Mouse (Mus musculus) CH12.LX (cell line): ENCODE results near the gene Entpd1. TPM values are rescaled to one million over a fixed set of nuclear protein-coding genes. Genes with fewer than 3 reads are reported as not detected.

Experiments
- DNase-seq: peaks from one replicate; pipeline ENCODE4 v3.0.0-alpha.2; 2013; ENCODE audit errors: extremely low read depth
- H3K27ac ChIP-seq: 2 replicates; pipeline ENCODE4 v1.5.1; 2012; ENCODE audit warnings: low read depth, mild to moderate bottlenecking, control low read depth, moderate library complexity; ENCODE audit not compliant: insufficient read depth
- H3K27me3 ChIP-seq: replicated peaks from 2 replicates; pipeline ENCODE3; 2012; ENCODE audit warnings: inconsistent platforms
- H3K36me3 ChIP-seq, 2 experiments: replicated peaks in 1 of 2; 2 replicates each; pipeline versions ENCODE3 to v1.6.1; 2012; ENCODE audit warnings: inconsistent platforms in 1 of 2, low read length in 1 of 2, mild to moderate bottlenecking in 1 of 2, mixed read lengths in 1 of 2, moderate library complexity in 1 of 2; ENCODE audit not compliant: control insufficient read depth in 1 of 2, insufficient read depth in 1 of 2
- H3K4me1 ChIP-seq, 2 experiments: 2 replicates each; pipeline ENCODE4 v1.6.1; 2012; ENCODE audit warnings: inconsistent platforms in 1 of 2, moderate library complexity in 1 of 2; ENCODE audit not compliant: insufficient read depth in 2 of 2, control insufficient read depth in 1 of 2
- H3K4me2 ChIP-seq: 2 replicates; pipeline ENCODE4 v1.6.1; 2012; ENCODE audit warnings: low read depth, mild to moderate bottlenecking, control low read depth; ENCODE audit not compliant: poor library complexity, insufficient read depth, severe bottlenecking
- H3K4me3 ChIP-seq, 3 experiments: fragments of 150-350 bp in 1 of 3; sonication (generic) in 1 of 3; replicated peaks in 1 of 3; 2 replicates each; pipeline versions ENCODE3 to v1.5.1; 2011 to 2012; ENCODE audit warnings: low read depth in 2 of 3, low read length in 2 of 3, mild to moderate bottlenecking in 2 of 3, moderate library complexity in 2 of 3, control low read depth in 1 of 3, improper control_type of control experiment in 1 of 3, inconsistent platforms in 1 of 3, mixed read lengths in 1 of 3; ENCODE audit not compliant: poor library complexity in 1 of 3
- H3K79me2 ChIP-seq: replicated peaks from 2 replicates; pipeline ENCODE4 v1.6.1; 2012; ENCODE audit warnings: mild to moderate bottlenecking, moderate library complexity; ENCODE audit not compliant: control insufficient read depth, poor library complexity, insufficient read depth, severe bottlenecking; ENCODE audit errors: extremely low read depth
- H3K9ac ChIP-seq: 2 replicates; pipeline ENCODE4 v1.6.1; 2012; ENCODE audit warnings: low read depth, mild to moderate bottlenecking, control low read depth, moderate library complexity; ENCODE audit not compliant: insufficient read depth
- H3K9me3 ChIP-seq: replicated peaks from 2 replicates; pipeline ENCODE3; 2012; ENCODE audit warnings: low read length, inconsistent platforms, mixed read lengths
- CHD1 ChIP-seq: IDR thresholded peaks from 2 replicates; pipeline ENCODE4 v1.6.1; 2012; ENCODE audit warnings: low read depth, low read length, improper control_type of control experiment, inconsistent platforms
- CTCF ChIP-seq, 2 experiments: IDR thresholded peaks in 1 of 2; conservative IDR thresholded peaks in 1 of 2; 2 replicates each; pipeline ENCODE4 v1.5.1; 2011 to 2012; ENCODE audit warnings: low read depth in 2 of 2, low read length in 2 of 2, improper control_type of control experiment in 1 of 2, inconsistent platforms in 1 of 2, mild to moderate bottlenecking in 1 of 2, moderate library complexity in 1 of 2
- EP300 ChIP-seq: IDR thresholded peaks from 2 replicates; pipeline ENCODE4 v1.6.1; 2011; ENCODE audit warnings: low read length, improper control_type of control experiment
- ETS1 ChIP-seq: conservative IDR thresholded peaks from 2 replicates; pipeline ENCODE4 v1.6.1; 2012; ENCODE audit warnings: low read depth, mild to moderate bottlenecking, inconsistent platforms, low read length, improper control_type of control experiment, moderate library complexity
- GABPA ChIP-seq: IDR thresholded peaks from 2 replicates; pipeline ENCODE4 v1.6.1; 2012; ENCODE audit warnings: low read depth, low read length, improper control_type of control experiment, inconsistent platforms; ENCODE audit not compliant: insufficient replicate concordance
- HCFC1 ChIP-seq: IDR thresholded peaks from 2 replicates; pipeline ENCODE4 v1.6.1; 2012; ENCODE audit warnings: low read depth, mild to moderate bottlenecking, inconsistent platforms, low read length, improper control_type of control experiment
- IRF4 ChIP-seq: IDR thresholded peaks from 2 replicates; pipeline ENCODE4 v1.6.1; 2014; ENCODE audit warnings: low read depth, mild to moderate bottlenecking, inconsistent platforms, low read length, improper control_type of control experiment
- JUND ChIP-seq: conservative IDR thresholded peaks from 2 replicates; pipeline ENCODE4 v1.6.1; 2011; ENCODE audit warnings: low read depth, low read length, improper control_type of control experiment
- KAT2A ChIP-seq: IDR thresholded peaks from 2 replicates; pipeline ENCODE4 v1.6.1; 2012; ENCODE audit warnings: low read length, improper control_type of control experiment, inconsistent platforms; ENCODE audit not compliant: insufficient replicate concordance
- MAFK ChIP-seq: IDR thresholded peaks from 2 replicates; pipeline ENCODE4 v1.6.1; 2011; ENCODE audit warnings: low read length, improper control_type of control experiment; ENCODE audit not compliant: insufficient replicate concordance
- MXI1 ChIP-seq: IDR thresholded peaks from 2 replicates; pipeline ENCODE4 v1.6.1; 2011; ENCODE audit warnings: mild to moderate bottlenecking, low read depth, low read length, improper control_type of control experiment
- MYC ChIP-seq: IDR thresholded peaks from 2 replicates; pipeline ENCODE4 v1.6.1; 2011; ENCODE audit warnings: low read depth, mild to moderate bottlenecking, improper control_type of control experiment, low read length
- PAX5 ChIP-seq: IDR thresholded peaks from 2 replicates; pipeline ENCODE4 v1.6.1; 2012; ENCODE audit warnings: low read length, inconsistent platforms, mixed read lengths
- POLR2A ChIP-seq: IDR thresholded peaks from 2 replicates; pipeline ENCODE4 v1.6.1; 2011; ENCODE audit warnings: low read depth, mild to moderate bottlenecking, improper control_type of control experiment, low read length
- POLR2AphosphoS2 ChIP-seq: IDR thresholded peaks from 2 replicates; pipeline ENCODE4 v1.6.1; 2011; ENCODE audit warnings: low read depth, low read length, improper control_type of control experiment
- RCOR1 ChIP-seq: conservative IDR thresholded peaks from 2 replicates; pipeline ENCODE4 v1.6.1; 2012; ENCODE audit warnings: low read depth, mild to moderate bottlenecking, inconsistent platforms, low read length, improper control_type of control experiment
- TBP ChIP-seq: conservative IDR thresholded peaks from 2 replicates; pipeline ENCODE4 v1.6.1; 2011; ENCODE audit warnings: low read depth, low read length, improper control_type of control experiment
- TCF12 ChIP-seq: IDR thresholded peaks from 2 replicates; pipeline ENCODE4 v1.6.1; 2014; ENCODE audit warnings: low read depth, mild to moderate bottlenecking, inconsistent platforms, low read length, improper control_type of control experiment
- USF2 ChIP-seq: conservative IDR thresholded peaks from 2 replicates; pipeline ENCODE4 v1.6.1; 2011; ENCODE audit warnings: low read depth, low read length, improper control_type of control experiment
- ZC3H11A ChIP-seq: IDR thresholded peaks from 2 replicates; pipeline ENCODE4 v1.6.1; 2012; ENCODE audit warnings: low read depth, mild to moderate bottlenecking, inconsistent platforms, low read length, improper control_type of control experiment
- ZMIZ1 ChIP-seq: IDR thresholded peaks from 2 replicates; pipeline ENCODE4 v1.6.1; 2012; ENCODE audit warnings: low read depth, mild to moderate bottlenecking, inconsistent platforms, low read length, improper control_type of control experiment
- ZNF384 ChIP-seq: IDR thresholded peaks from 2 replicates; pipeline ENCODE4 v1.6.1; 2012; ENCODE audit warnings: low read depth, low read length, improper control_type of control experiment, inconsistent platforms
- dilution Hi-C: fragments of 300-500 bp; cut with MboI; formaldehyde crosslinking; loops from 2 replicates; pipeline ENCODE4 v1.14.3; 2020; ENCODE audit warnings: low sequenced_read_pairs; ENCODE audit not compliant: extremely low pct_unique_long_range_greater_than_20kb, extremely low pct_ligation_motif_present
- in situ Hi-C: fragments of 300-500 bp; cut with MboI; formaldehyde crosslinking; loops from 3 replicates; pipeline ENCODE4 v1.14.3; 2019; ENCODE audit warnings: low sequenced_read_pairs, low pct_ligation_motif_present, low pct_unique_long_range_greater_than_20kb, mixed read lengths
- polyA plus RNA-seq: library from polyadenylated mRNA; unstranded; fragments of >175 nt; gene quantifications from 2 replicates; pipeline ENCODE4 v1.2.1, GENCODE M21; 2012; ENCODE audit warnings: low read depth; ENCODE audit not compliant: insufficient read length
- total RNA-seq, 2 experiments: library from RNA; depleted of rRNA; stranded (reverse); fragments of 300-350 nt in 1 of 2; fragments of >200 nt in 1 of 2; gene quantifications; 2 replicates each; pipeline ENCODE4 v1.2.3; 2012 to 2014

Gene Entpd1
- total and polyA plus RNA-seq, 3 experiments = 14.7 to 21.2 (median 19.5) TPM

DNA sequence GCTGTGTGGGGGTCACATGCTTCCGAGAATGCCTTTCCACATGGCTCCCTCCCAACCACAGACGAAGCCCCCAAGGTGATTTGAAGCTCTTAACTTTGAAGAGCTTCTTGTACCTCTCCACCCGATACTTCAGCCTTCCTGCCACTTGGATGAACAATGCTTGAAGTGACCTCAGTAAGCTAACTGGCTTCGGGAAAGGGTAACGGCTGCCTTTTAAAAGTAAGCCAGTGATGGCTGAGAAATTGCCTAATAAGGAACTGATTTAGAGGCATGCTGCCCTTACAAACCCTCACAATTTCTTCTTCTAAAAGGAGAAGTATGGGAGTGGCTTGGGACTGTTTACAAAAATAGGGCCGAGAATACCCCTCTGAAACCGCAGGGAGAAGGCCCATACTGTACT is 81.0 kb downstream of the Entpd1 start:
- TF ChIP-seq CTCF (conservative IDR thresholded peaks at IDR 0.05 in 1 of 2, IDR thresholded peaks at IDR 0.05 in 1 of 2; ENCODE audit: low read depth in 2 of 2, low read length in 2 of 2) = no peak
- no peak for TF ChIP-seq CHD1
- TF ChIP-seq ZNF384 = no peak
- TF ChIP-seq USF2 = no peak
- TF ChIP-seq POLR2A = no peak
- TF ChIP-seq ZMIZ1 = no peak
- no peak for TF ChIP-seq PAX5
- no peak for TF ChIP-seq JUND
- TF ChIP-seq MXI1 = no peak
- no peak for TF ChIP-seq MAFK
- TF ChIP-seq TBP = no peak
- TF ChIP-seq HCFC1 = no peak
- TF ChIP-seq POLR2AphosphoS2 = no peak
- no peak for TF ChIP-seq RCOR1
- TF ChIP-seq ETS1 = no peak
- no peak for TF ChIP-seq EP300
- TF ChIP-seq ZC3H11A = no peak
- no peak for TF ChIP-seq GABPA
- TF ChIP-seq IRF4 = no peak
- TF ChIP-seq, all 38 proteins: peak for 0
- dilution Hi-C loops (no loop called here), in situ Hi-C loops (no loop called here)
- no peak for DNase-seq
- H3K36me3 ChIP-seq = peaks cover 9 to 49% of the 10 kb centered on the region in 2 experiments
- H3K9me3 ChIP-seq = no peaks in the 10 kb centered on the region
- H3K4me3 ChIP-seq = no peak overlapping the region
- no peak overlapping the region for H3K4me2 ChIP-seq
- H3K27me3 ChIP-seq = no peaks in the 10 kb centered on the region
- H3K79me2 ChIP-seq = no peaks in the 10 kb centered on the region
- peaks cover 5 to 26% of the 10 kb centered on the region in 2 experiments; a peak in 3 of 4 replicates for H3K4me1 ChIP-seq
- H3K27ac ChIP-seq = no peak overlapping the region
- H3K9ac ChIP-seq = no peak overlapping the region

DNA sequence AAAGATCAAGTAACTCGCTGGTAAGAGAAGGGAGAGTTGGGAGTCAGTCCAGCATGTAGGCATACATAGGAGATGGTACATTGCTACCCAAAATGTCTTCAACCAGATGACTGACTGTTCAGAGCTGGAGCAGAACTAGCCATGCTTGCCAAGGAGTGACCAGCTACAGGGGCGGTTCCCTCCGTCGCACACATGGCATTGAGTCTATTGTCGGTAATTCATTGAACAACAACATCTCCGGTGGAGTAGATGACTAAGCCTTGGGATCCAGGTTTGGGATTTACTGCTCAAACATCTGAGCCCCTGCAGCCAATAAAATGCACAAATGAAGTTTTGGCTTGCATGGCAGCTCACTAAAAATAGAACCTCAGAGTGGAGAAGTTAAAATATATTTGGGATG is 84.0 kb downstream of the Entpd1 start:
- no peak overlapping the region for H3K27ac ChIP-seq
- dilution Hi-C loops (no loop called here), in situ Hi-C loops (no loop called here)
- H3K9me3 ChIP-seq = no peaks in the 10 kb centered on the region
- no peaks in the 10 kb centered on the region for H3K27me3 ChIP-seq
- H3K4me1 ChIP-seq = peaks cover 3 to 25% of the 10 kb centered on the region in 2 experiments; a peak in 2 of 4 replicates
- H3K4me3 ChIP-seq = no peak overlapping the region
- no peak overlapping the region for H3K9ac ChIP-seq
- DNase-seq = no peak
- H3K36me3 ChIP-seq = peaks cover 0 to 31% of the 10 kb centered on the region in 2 experiments
- H3K4me2 ChIP-seq = no peak overlapping the region
- TF ChIP-seq CTCF (conservative IDR thresholded peaks at IDR 0.05 in 1 of 2, IDR thresholded peaks at IDR 0.05 in 1 of 2; ENCODE audit: low read depth in 2 of 2, low read length in 2 of 2) (no peak), KAT2A (no peak), TBP (no peak), MYC (no peak), TCF12 (no peak), USF2 (no peak)
- H3K79me2 ChIP-seq = no peaks in the 10 kb centered on the region
